Mouse (Mus musculus) megakaryocyte, embryonic 14.5 days (primary cell): ENCODE results near the gene Polr1d.

Source experiments
- FLI1 ChIP-seq: IDR thresholded peaks from 2 replicates; pipeline ENCODE4 v1.6.1; 2012; ENCODE audit warnings: low read length, inconsistent platforms, mixed read lengths
- GATA1 ChIP-seq: IDR thresholded peaks from 3 replicates; pipeline ENCODE4 v1.6.1; 2012; ENCODE audit warnings: mixed read lengths, low read length, inconsistent platforms, borderline replicate concordance

DNA sequence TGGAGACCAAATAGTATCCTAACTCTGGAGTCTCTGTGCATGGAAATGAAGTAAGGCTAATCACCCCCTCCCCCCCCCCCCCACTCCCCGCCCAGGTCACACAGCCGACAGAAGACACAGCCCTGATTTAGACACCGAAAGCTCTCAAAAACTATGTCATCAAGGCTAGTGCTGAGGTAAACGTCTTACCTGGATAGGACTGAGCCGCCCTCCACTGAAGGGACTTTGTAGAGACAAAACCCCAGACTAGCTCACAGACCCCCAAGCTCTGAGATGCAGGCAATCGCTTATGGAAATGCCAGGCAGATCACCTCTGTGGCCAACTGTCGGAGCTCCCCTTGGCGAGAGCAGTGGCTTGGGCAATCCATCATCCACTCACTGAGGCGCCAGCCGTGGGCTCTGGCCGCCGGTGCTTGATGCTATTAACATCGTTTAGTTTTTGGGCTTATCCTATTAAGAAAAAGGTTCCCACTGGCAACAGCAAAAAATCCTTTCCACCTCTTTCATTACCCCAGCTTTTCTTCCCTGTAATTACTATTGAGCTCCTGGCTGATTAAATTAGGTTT, 78.0 kb downstream of the Polr1d start:
- no peak for TF ChIP-seq GATA1
- TF ChIP-seq FLI1, result no peak
